Mouse (Mus musculus): Measurements from ENCODE around the gene Rora. TPM values are rescaled to one million over a fixed set of nuclear protein-coding genes. Genes with fewer than 3 reads are reported as not detected.

Rora gene
- total RNA-seq (2021), result 10 to 100 TPM; 21.2 to 31.2 TPM

DNA sequence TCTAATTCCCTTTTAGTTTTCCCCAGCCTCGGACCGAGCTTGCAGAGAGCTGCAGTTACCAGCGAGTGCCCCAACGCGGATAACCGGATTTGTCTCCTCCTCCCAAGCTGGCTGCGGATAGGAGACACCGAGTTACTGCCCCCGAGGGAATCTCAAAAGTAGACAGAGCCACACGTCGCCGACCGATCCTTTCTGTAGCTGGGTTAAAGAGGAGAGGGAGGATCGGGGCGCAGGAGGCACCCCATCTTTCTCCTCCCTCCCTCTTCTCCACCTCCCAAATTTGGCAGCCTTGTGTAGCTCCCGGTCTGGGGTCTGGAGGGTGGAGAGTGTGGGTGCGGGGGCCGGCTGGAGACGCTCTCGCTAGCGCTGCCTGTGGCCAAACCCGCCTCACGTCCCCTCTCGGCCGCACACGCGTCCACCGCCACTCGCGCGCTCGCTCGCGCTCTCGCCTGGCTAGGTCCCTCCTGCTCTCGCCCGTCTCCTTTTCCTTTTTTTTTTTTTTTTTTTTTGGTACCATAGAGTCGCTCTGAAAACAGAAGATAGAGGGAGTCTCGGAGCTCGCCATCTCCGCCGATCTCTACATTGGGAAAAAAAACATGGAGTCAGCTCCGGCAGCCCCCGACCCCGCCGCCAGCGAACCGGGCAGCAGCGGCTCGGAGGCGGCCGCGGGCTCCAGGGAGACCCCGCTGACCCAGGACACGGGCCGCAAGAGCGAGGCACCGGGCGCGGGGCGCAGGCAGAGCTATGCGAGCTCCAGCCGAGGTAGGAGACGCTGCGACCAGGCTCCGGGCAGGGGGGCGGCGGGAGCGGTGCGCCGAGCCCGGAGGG lies at the start of gene Rora:
Gene Rora (plus strand): TSS at position 576 of the 828 bp plus-strand sequence.
- intact Hi-C loops (cut with DNase I), result loop anchor here (5.0 to 10.0 kb wide), 2 partner anchors 64 to 639 kb away; no protein-coding TSS in a partner anchor
- peak; percentile 33 for DNase-seq (ENCODE audit: low spot score)

DNA sequence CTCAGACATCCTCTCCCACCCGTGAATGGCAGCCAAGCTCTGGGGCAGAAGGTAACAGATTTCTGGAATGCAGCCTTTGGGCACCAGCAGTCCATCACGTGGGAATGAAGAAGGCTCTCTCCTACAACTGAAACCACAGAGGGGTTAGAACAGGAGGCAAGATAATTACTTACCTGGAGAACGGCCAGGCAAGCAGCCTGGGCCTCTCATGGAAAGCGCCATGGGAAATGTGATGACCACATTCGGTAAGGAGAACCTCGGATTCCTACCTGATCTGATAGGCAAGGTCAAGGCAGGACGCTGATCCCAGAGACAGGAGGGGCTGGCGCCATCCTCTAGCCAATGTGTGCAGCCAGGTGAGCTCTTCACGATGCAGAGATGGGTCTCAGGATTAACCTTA lies 39.6 kb upstream of the Rora start:
- DNase-seq (ENCODE audit: low spot score), result no peak
- intact Hi-C loops (cut with DNase I), result no loop called here

DNA sequence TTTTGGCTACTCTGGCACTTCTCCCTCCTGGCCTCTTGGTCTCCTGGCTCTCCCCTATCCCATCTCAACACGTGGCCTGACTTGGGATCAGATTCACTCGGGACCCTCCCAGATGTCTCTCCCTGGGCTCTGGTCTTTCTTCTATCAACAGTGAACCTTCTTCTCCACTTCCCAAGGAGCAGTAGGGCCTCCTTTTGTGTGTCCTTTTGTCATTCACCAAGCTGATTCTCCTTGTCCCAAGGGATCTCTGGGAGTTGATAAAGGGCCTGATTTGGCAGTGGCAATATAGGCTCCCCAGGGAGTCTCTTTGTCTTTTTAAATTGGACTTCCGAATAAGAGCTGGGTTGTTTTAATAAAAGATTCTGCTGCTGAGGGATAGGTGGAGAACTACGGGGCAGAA lies 36.5 kb upstream of the Rora start:
- no peak for DNase-seq (ENCODE audit: low spot score)
- intact Hi-C loops (cut with DNase I), result no loop called here

DNA sequence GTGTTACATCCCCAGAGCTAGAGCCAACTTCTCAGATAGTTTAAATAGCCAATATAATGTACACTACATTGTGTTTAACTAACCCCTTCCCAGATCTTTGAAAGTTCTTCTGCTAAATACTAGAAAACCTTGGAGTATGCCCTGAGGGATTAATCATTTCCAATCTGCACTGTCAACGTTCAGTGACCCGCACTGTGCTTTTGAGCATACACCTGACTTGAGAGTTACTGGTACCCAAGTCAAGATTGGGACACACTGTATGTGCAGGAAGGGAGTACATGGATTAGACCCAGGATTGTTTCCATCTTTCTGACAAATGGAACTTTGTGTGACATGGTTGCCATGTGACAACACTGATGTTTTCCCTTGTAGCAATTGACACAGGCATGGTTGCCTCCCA lies 33.5 kb upstream of the Rora start:
- intact Hi-C loops (cut with DNase I), result no loop called here
- DNase-seq (ENCODE audit: low spot score), result no peak

DNA sequence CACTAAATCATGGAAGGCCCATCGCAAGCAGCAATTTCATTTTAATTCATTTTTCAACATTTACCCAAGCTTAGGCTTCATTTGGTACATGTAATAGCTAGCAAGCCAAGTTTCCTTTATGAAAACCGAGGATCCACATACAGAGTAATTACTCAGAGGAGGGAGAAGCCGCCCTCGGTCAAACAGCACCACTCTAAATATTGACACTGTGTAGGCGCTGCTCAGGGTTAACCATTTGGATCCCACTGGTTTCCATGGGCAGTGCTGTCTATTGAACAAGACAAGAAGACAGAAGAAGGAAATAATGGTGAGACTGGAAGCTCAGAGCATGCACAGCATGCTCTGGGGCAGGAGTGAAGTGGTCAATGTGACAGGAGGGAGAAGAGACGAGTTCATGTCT lies 33.1 kb upstream of the Rora start:
- DNase-seq (ENCODE audit: low spot score), result no peak
- intact Hi-C loops (cut with DNase I), result no loop called here

DNA sequence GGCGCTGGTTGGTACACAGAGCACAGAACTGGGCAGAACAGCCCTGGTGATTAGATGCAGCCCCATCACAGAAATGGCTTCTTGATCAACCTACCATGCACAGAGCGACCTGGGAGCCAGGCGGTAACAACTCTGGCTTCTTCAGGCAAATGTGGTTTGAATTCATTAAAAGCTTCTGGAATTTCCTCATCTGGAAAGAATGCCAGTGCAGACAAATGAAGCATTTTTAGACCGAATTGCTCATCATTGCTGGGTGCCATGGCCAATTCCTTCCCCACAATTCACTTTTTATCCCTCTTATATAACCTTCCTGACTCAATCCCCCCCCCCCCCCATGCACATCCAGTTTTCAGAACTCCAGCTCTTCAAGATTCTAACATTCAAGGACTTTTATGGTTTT lies 28.6 kb upstream of the Rora start:
- intact Hi-C loops (cut with DNase I), result no loop called here
- no peak for DNase-seq (ENCODE audit: low spot score)

DNA sequence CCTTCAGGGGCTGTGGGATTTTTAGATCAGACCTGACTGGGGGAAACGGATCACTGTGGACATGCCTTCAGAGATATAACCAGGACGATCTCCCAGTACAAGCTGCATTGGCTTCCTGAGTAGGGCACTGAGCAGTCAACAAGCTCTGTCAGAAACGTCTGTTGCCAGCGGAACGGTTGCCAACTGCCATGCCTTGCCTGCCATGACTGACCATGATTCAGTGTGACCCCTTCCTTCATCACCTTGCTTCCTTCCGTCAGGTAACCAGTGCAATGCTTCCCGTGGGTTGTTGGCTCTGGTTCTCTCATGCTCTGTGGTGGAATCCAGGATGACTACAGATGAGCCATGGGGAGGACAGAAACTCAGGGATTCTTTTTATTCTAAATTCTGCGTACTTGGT lies 16.3 kb upstream of the Rora start:
- intact Hi-C loops (cut with DNase I), result no loop called here
- no peak for DNase-seq (ENCODE audit: low spot score)

DNA sequence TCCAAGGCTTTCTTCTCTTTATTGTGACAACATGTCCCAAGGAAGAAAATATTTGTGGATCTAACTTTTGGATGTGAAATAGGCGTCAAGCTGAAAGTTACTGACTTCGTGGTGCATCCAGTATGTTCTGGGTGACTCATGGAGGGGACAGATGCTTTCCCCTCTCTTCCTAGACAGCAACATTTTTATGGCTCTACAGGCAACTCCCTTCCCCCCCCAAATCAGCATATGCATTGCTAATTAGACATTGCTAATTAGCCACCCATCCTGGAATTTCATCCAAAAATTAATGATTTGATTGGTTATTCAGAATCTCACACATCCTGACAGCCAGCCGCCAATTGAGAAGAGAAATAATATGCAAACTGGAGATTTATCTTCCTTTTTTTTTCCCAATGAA lies 12.5 kb upstream of the Rora start:
- intact Hi-C loops (cut with DNase I), result no loop called here

DNA sequence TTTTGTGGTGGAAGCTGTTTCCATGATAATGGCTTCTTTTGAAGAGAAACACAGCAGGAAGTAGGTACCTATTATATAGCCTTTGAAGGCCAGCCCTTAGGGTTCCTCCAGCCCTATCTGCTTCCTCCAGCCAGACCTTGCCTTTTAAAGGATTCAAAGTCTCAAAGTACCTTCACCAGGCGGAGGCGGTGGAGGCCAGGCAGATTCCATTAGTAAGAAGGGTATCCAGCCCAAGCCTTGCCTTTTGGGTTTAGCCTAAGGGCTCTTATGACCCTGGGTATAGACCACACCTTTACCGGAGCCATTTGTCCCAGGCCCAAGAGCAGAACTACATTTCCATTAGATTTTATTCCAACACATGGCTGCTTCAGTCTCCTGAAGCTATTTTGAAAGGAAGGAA lies 5.5 kb upstream of the Rora start:
- no peak for DNase-seq (ENCODE audit: low spot score)
- intact Hi-C loops (cut with DNase I), result no loop called here

More for the DNA sequence above, 12.5 kb upstream of the Rora start:
- no peak for DNase-seq (ENCODE audit: low spot score)

DNA sequence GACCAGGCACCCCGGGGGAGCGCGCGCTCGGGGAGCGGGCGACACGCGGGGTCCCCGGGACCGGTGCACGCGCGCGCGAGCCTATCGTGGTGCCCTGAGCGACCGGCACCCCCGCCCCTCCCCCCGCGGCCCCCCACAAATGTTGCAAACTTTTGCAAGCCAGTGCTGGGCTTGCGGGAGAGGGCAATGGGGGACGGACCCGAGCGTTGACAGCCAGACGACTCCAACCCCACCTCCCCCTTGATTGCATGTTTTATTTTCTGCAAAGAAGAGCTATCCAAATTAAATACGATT lies 400 bp downstream of the Rora start:
- intact Hi-C loops (cut with DNase I), result loop anchor here (5.0 to 10.0 kb wide), 2 partner anchors 63 to 639 kb away; no protein-coding TSS in a partner anchor
- no peak for DNase-seq (ENCODE audit: low spot score)

DNA sequence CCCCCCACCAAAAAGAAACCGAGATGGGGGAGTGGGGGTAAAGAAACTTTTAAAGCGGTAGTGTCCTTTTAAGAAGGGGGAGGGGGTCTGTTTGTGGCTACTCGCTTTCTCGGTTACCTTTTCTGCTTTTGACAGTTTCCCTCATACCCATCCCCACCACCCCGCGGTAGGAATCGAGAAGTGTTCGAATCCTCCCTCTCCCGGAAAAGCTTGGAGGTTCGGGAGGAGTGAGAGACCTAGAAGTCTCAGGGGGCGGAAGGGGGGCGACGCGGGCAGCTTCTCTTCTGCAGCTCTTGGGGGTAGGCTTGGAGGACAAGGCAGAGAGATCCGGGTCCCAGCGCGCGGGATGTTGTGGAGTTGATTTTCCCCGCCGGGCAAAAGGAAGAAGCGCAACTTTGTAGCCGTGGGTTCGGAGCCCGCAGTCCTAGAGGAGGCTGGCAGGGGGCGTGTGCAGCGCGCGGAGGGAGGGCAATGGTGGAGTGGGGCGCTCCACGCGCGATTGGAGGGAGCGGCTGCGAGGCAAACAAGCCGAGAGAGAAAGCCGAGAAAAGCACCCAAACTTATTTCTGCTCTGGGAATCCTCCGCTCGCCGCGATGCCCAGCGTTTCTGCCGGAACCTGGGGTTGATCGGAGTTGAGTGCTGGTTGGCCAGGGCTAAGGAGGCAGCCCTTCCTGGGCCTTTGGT lies 889 bp downstream of the Rora start:
- no peak for DNase-seq (ENCODE audit: low spot score)
- intact Hi-C loops (cut with DNase I), result loop anchor here (5.0 to 10.0 kb wide), 2 partner anchors 63 to 640 kb away; no protein-coding TSS in a partner anchor

DNA sequence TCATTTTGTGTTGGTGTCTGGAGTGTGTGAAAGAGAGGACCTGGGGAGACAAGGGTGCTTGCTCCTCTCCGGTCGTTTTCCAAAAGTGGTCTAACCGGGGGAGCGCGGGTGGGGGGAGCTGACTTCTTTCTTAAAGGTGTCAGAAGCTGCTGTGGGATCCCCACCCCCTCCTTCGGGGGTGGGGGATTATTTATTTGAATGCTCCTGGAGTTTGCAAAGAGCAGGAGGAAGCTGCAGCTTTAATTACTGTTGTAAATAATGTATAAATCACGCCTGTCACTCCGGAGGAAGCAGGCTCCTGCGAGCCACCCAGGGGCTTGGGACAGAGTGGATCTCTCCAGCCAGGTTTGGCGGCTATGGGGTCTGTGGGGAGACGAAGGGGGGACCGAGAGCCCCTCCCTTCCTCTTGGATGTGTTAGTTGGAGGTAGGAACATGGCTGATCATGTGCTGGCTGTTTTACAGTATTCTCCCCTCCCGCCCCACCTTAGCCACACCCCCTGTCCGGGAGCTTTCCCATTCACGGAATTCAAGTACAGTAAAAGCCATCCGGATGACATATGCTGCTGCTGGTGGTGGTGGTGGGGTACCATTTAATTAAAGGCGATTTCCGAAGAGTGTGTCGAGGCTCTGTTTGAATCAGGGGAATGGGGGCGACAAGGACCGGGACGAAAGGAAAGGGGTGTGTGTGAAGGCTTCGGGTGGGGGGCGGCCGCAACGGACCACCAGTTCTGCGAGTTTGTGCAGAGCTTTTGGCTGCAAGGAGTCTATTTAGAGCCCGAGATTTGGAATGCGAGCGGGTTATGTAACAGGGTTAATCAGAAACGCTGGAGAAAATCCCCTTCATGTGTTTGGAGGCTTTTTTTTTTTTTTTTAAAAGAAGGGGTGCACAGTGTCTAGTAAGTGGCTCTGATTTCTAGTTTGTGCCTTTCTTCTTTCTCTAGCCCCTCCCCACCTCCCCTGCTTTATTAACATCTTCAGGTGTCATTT lies 1.7 kb downstream of the Rora start:
- peak; percentile 37 for DNase-seq (ENCODE audit: low spot score)
- intact Hi-C loops (cut with DNase I), result loop anchor here (10.0 kb wide), 1 partner anchor 641 kb away; no protein-coding TSS in a partner anchor

DNA sequence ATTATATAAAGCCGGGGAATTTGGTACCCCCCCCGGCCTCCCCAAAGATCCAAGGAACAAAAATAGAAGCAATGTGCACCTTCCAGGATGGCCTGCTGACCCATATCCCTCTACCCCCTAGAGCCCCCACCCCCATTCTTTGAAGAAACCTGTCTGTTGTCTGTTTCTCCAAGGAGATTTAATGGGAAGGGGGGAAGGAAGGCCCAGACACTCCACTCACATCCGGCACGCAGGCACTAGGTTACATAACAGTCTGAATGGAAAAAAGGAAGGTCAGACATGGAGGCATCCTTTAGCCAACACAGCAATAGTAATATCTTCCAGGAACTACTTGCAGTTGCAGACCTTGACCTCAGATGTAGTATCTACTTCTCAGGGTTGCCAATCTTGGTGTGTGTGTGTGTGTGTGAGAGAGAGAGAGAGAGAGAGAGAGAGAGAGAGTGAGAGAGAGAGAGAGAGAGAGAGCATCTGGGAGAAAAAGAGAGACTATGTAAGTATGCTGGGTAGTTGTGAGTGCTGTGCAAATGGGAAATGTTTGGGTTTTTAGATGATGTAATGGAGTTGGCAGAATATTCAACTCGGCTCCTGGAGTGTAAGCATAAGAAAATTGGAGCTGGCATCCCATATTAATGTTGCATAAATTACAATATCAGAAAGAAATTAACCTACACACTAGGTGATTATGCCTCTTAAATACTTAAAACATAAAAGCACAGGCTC lies 2.6 kb downstream of the Rora start:
- peak; percentile 29 for DNase-seq (ENCODE audit: low spot score)
- intact Hi-C loops (cut with DNase I), result loop anchor here (10.0 kb wide), 1 partner anchor 641 kb away; no protein-coding TSS in a partner anchor

DNA sequence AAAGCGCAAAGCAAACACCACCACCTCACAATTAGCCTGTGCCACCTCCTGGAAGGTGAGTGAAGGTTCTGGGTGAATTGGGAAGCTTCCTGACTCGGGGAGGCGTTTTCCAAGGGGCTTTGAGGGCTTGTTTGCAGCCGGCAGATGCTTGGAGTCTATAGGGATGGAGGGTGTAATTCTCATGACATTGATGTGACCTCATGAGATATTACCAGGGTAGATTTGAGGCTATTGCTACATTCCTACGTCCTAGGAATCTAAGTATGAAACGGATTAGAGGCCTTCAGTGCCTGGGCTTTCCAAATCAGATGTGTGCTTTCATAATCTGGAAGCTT lies 3.2 kb downstream of the Rora start:
- no peak for DNase-seq (ENCODE audit: low spot score)
- intact Hi-C loops (cut with DNase I), result loop anchor here (10.0 kb wide), 1 partner anchor 642 kb away; no protein-coding TSS in a partner anchor

DNA sequence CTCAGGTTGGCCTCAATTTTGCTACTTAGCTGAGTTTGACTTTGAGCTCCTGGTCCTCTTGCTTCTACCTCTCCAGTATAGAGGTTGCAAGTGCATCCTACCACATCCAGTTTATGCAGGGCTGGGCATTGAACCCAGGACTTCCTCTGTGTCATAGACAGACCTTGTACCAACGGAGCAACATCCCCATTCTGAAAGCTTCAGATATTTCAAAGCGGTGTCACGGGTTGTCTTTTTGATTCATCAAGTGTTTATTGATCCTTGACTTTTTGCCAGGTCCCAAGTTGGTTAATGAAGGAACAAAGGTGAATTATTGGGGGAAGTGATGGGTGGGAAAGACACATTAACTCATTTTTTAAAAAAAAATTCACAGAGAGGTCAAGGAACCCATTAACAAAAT lies 17.1 kb downstream of the Rora start:
- intact Hi-C loops (cut with DNase I), result no loop called here
- no peak for DNase-seq (ENCODE audit: low spot score)

DNA sequence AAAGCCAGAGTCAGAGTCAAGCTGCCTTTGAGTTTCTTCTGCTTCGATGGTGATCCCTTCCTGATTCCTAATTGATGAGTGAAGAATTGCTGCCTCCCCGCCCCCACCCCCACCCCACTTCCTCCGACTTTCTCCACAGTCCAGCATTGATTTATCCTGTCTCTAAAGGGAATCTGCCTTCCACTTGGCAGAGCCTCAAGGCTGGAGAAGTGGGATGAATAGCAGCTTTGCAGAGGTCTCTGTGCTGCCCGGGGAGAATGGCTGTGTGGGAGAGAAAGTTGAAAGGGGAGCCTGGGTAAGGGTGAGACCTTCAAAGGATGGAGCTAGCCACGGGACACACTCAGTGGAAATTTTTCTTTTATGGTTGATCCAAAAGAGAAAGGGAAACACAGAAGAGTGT lies 18.9 kb downstream of the Rora start:
- DNase-seq (ENCODE audit: low spot score), result no peak
- intact Hi-C loops (cut with DNase I), result no loop called here

DNA sequence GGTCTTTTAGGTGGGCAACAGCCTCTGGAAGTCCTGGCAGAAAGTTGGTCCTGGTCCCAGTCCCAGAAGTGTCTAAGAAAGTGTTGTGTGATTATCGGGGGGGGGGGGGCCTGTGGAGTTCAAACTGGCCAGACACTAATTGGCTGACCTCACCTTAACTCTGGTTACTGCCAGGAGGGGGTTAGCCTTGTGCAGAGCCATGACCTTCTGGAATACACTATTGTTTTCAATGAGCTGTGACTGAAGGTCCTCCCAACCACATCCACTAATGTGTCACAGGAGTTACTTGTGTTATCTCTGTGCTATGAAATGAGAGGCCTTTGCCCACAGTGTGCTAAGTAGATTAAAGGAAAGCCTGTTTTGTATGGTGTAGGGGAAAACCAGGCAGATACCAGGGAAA lies 19.6 kb downstream of the Rora start:
- DNase-seq (ENCODE audit: low spot score), result no peak

DNA sequence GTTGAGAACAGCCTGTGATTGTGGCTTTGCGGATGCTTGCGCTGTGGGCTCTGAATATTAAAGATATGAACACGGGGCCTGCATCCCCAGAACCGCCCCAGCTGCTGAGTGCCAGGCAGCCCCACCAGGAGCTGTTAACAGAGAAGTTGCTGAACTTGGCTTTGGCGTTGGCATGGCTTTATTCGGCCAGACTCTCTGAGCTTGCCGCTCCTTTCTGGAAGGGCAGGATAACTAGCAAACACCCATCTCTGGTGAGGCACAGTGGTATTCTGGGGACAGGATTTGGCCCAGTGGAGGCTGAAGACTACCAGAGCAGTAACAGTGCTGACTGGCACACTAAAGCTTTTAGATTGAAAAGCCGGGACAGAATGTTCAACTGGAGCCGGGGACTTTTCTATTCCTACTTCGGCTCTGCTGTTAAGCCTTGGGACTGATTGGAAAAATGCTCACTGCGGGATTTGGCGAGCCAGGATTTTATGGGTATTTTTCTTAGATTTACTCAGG lies 26.3 kb downstream of the Rora start:
- no peak for DNase-seq (ENCODE audit: low spot score)
- intact Hi-C loops (cut with DNase I), result no loop called here

More for the DNA sequence above, 19.6 kb downstream of the Rora start:
- intact Hi-C loops (cut with DNase I), result no loop called here

DNA sequence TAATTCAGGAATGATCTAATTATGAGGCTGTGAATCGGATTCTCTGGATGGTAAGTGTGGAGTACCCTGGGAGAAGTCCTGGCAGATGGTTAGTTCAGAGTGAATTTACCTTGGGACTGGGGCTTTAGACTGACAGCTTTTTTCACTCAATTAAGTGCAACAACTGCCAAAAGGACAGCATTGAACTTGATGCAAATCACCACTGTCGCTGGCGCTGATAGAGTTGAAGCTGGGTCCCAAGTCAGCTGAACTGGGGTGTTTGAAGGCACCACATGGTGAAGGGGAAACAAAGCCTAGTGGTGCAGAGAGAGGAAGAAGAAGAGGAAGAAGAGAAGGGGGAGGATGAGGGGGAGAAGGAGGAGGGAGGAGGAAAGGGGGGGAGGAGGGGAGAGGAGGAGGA lies 30.4 kb downstream of the Rora start:
- DNase-seq (ENCODE audit: low spot score), result no peak
- intact Hi-C loops (cut with DNase I), result no loop called here

Data from heart, postnatal 25 days (tissue).